Mouse (Mus musculus) hindlimb bud, embryonic 11.5 days (tissue): ENCODE measurements around the gene Trmo.

Source experiments
- DNase-seq: peaks from one replicate; pipeline ENCODE4 v3.0.0-alpha.2; 2012; ENCODE audit warnings: low read depth, low spot score; ENCODE audit errors: extremely low spot score

The Trmo gene

DNA sequence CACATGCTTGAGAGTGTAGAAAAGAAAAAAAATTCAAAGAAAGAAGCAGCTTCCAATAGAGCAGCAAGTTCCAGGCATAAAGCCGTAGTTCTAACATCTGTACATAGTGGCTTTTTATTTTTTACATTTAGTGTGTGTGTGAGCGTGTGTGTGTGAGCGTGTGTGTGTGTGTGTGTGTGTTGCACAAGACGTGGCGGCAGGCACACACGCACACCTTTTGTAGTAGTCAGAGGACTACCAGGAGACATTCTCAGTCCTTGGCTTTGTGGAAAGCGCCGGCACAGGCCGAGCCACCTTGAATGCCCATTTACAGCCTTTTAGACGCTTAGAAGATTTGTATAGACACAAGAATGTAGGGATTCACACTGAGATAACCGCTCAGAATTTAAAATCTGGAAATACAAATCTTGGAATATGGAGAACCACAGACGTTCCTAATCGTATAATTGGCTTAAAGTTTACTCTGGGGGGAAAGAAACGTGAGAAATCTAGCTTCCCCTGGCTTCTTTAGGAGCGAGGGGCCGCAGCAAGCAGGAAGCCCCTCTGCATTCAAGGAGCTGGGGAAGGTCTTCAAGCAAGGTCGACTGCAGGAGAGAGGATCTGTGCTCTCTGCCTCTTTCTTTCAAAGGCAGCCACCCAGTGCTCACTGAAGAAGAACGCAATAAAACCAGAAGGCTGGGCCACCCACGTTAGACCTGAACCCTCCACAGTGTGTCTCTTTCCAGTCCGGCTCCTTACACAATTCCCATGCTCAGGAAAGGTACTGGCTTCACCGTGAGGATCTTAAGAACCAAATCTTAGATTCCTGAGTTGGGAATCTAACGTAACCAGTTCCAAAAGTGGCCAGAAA lies 47.2 kb downstream of the Trmo start:
- DNase-seq = no peak

- no peak for DNase-seq
These were observed 49.7 kb downstream of the Trmo start for GRCm38 (mm10) chr4:46339584-46339983.

GRCm38 (mm10) chr4:46339026-46339425 lies 50.2 kb downstream of the Trmo start:
- DNase-seq = no peak

- no peak for DNase-seq
These were observed 51.2 kb downstream of the Trmo start for GRCm38 (mm10) chr4:46337990-46338389.

DNA sequence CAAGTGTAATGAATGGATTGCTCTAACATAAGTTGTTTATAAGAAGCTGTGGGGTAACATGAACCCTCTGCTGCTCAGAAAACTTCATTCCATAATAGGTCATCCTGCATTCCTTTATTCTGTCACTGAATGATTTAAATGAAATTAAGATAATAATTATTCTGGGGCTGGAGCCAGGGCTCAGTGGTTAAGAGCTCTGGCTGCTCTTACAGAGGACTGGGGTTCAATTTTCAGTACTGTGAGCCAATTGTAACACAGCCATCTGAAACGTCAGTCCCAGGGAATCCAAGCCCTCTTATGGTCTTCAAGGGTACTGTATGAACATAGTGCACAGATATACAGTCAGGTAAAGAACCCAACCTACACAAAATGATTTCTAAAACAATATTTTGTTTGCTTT lies 53.4 kb downstream of the Trmo start:
- DNase-seq = no peak

- no peak for DNase-seq
These were observed 60.3 kb downstream of the Trmo start for GRCm38 (mm10) chr4:46328906-46329305.
